Mouse (Mus musculus) spleen, adult 2 months (tissue): ENCODE data around the gene Hist1h2ba.

Experiments used
- CTCF ChIP-seq: fragments of 200-500 bp; IDR thresholded peaks from 2 replicates; pipeline ENCODE4 v1.5.1; 2011; ENCODE audit warnings: mild to moderate bottlenecking, inconsistent platforms; ENCODE audit not compliant: insufficient read depth, insufficient read length, insufficient replicate concordance; ENCODE audit errors: extremely low read depth
- POLR2A ChIP-seq: fragments of 200-500 bp; IDR thresholded peaks from 2 replicates; pipeline ENCODE4 v1.6.1; 2011; ENCODE audit warnings: low read depth, low read length, inconsistent platforms

GRCm38 (mm10) chr13:23964909-23965308, 31.0 kb upstream of the Hist1h2ba start:
- TF ChIP-seq POLR2A = no peak
- no peak for TF ChIP-seq CTCF
